Mouse (Mus musculus) thymus, postnatal 25 days (tissue): ENCODE data around the gene Atp13a3.
"Not testable (repeated sequence)": the region's sequence is repeated elsewhere in the genome, so short reads cannot be mapped to it uniquely, and the experiment has no call there.

Experiments used
- DNase-seq: peaks from one replicate; pipeline ENCODE4 v3.0.0; 2022

Gene Atp13a3

DNA sequence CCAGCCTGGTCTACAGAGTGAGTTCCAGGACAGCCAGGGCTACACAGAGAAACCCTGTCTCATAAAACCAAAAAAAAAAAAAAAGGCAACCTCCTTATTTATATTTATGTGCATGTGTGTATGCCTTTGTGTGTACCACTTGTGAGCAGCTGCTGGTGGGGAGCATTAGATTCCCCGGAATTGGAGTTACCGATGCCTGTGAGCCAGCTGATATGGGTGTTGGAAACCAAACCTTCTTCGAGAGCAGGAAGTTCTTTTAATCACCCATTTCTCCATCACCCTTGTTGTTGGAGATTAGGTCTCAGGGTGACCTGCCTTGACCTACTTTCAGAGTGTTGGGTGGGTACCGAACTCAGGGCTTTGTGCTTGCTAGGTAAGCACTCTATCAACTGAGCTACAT lies 5.1 kb upstream of the Atp13a3 start:
- DNase-seq = no peak

DNA sequence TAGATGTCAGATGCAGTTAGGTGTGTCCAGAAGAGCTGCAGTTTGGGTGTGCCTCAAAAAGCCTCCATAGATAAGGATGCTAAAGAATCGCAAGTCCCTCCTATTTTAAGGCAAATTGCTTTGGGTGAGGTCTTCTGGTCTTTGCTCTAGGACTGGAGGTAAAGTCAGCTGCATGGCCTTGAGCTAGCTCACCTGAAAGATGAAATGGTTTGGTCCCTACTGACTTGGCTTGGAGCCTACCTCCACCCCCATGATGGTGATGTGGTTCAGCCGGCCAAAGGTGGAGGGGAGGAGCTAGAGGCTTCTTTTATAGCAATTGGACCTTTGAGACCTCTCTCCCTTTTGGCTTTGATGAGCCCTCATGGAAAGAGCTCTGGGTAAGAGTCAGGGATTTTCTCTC lies 1.7 kb upstream of the Atp13a3 start:
- no peak for DNase-seq

DNA sequence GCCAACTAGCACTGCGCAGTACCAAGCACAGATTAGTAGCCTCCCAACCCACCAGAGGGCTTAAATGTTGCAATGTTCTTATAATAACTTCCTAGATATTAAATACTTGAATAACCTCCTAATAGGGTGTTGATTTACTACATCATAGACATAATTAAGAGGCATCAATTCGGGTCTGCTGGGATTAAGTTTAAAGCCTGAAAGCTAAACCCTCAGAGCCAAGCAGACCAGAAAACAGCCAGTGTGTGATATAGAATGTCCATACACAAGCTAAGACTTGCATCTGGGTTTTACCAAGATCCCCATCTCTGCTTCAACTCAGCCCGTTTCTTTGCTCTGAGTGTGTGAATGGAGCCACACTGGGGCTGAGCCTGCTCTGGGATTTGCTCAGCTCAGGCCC lies 2.2 kb downstream of the Atp13a3 start:
- DNase-seq = no peak

DNA sequence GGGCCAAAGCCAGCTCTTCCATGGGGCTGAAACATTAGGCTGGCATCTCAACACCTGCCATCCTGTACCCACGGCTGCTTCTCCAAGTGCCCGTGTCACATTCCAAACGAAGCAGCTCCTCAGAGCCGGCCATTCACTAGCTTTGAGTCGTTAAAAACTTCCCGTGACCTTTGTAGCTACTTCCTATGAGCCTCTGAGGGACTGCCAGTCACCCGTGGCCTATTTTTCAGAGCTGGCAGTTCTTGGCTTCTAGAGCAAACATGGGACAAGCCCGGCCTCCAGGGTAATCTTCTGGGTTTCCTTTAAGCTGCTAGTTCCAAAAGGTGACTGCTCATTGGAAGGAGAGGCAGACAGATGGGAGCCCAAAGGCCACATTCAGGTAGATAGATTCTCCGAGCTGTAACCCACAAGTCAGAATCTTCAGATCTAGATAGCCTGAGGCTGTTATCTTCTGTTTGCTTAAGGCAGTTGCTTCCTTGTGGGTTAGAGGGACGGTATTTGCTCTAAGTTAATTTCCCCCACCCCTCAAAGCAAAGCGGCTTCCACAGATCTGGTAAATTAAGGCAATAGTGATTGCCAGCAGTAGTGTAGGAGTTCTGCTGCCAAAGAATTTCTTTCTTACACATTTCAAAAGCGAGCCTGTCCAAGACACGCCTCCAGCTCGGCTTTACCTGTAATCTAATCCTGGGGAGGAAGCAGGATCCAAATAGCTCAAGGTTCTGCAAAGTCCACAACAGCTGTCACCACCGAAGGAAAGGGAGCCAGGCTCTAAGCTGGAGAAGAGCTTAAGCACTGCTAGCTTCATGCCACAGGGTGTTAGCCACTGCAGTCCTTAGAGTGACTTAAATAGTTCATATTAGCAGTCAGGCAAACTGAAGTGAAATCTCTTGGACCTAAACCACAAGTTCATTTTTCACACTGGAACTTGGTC lies 8.4 kb downstream of the Atp13a3 start:
- peak; percentile 29 for DNase-seq

DNA sequence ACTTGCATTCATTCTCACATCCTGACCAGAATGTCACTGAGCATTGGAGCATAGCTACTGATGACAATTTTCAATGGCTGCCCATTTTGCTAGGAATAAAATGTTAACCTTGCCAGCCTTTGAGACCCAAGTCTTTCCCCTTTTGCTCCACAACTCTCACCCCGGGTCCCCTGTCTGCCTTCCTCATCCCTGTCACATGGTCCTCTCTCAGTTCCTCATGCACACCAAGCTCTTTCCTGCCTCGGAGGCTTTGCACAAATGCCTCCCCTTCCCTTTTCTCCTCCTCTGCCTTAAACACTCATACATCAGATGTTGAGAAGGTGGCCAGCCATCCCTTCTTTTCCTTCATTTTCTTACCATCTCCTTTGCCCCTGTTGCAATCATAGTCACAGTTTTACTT lies 10.6 kb downstream of the Atp13a3 start:
- no peak for DNase-seq

DNA sequence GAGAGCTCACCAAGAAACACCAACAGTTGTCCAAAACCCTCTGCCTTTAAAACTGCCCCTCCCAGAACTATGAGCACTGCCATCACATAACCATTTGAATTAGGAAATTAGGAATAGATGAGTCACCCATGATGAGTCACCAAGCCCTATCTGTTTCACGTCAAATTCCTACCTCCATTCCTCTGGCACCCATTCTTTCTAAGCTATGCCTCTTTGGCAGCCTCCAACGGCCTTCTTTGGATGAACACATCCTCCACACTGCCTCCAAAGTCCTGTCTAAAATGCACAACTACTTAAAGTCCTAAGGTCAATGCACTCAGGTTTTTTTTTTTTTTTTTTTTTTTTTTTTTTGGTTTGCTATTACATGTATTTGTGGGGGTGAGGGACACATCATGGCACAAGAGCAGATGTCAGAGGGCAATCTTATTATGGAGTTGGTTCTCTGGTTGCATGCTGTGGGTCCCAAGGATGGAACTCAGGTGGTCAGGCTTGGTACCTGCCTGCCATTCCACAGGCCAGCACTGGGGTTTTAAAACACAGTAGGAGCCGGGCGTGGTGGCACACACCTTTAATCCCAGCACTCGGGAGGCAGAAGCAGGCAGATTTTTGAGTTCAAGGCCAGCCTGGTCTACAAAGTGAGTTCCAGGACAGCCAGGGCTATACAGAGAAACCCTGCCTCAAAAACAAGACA lies 15.0 kb downstream of the Atp13a3 start:
- no peak for DNase-seq

DNA sequence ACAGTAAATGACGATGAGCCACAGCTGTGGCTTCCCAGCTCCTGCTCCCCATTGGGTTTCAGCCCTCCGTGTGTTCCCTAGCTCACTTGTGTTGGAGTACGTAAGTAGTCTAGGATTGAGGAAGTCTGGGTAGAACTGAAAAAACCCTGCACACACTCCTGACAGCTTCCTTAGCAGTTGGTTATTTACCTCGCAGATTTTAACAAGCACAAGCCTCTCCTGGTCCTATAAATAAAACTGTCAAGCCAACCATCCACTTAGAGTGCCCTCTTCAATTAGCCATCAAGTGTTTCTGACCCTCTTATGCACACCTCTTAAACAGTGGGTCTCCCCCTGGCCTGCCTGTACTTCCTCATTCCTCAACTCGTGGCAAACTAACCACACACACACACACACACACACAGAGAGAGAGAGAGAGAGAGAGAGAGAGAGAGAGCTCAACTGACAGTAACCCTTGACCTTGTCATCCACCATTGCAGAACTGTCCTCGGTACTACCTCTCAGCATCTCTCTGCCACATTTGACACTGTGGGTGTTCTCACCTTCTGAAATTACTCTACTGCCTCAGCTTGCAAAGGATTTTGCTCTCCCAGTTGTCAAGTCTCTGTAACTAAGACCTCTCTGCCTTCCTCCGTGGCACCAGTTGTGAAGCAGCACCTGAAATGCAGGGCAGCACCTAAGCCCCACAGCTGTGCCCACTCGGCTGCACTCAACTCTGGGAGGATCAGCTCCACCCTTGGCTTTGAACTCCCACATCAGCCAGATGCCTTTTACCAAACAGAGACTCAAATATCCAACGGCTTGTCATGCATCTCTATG lies 15.7 kb downstream of the Atp13a3 start:
- peak; percentile 73 for DNase-seq

DNA sequence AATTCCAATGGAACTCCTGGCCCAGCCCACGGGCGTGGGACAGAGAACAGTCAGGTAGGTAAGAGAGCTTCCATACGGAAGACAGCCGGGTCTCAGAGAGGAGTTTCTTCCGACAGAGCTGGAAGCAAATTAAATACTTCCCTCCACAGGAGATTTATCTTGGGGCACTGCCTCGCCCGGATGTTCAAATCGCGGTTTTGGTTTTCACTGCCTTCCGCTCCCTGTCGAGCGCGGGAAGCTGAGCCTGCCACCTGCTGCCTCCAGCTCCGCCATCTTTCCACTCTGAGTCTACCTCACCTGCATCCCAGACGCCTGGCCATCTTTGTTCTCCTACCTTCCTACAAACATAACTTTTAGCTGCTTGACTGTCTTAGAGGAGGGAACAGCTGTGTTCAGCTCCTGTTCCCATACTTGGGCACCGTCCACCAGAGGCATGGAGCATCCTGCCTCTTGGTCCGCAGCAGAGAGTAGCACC lies 16.5 kb downstream of the Atp13a3 start:
- peak; percentile 87 for DNase-seq

DNA sequence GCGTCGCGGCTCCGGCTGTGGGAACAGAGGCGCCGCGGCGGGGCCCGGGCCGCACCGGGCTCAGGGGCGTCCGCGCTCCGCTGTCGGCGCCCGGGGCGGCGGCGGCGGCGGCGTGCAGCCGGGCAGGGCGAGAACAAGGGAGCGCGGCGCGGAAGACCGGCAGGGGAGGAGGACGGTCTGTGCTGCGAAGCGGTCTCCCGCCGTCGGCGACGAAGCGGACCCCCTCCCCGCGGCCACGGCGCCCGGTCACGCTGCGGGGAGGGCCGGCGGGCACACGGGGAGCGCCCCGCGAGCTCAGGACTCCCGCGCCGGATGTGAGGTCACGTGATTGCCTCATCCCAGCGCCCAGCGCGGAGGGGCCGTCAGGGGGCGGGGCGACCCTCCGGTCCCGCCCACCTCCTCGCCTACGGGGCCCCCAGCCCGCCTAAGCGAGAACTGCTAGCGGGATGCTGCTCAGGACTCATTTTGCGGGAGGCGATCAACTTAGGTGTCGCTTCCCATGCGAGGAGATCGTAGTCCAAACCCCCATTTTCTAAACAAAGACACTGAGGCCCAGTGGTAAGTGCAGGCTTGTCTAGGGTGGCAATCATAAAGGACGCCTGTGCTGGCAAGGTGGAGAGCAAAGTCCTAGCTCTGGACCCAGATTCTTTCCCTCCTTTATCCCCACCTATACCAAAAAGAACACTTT lies 17.1 kb downstream of the Atp13a3 start:
- DNase-seq = peak; percentile 96

DNA sequence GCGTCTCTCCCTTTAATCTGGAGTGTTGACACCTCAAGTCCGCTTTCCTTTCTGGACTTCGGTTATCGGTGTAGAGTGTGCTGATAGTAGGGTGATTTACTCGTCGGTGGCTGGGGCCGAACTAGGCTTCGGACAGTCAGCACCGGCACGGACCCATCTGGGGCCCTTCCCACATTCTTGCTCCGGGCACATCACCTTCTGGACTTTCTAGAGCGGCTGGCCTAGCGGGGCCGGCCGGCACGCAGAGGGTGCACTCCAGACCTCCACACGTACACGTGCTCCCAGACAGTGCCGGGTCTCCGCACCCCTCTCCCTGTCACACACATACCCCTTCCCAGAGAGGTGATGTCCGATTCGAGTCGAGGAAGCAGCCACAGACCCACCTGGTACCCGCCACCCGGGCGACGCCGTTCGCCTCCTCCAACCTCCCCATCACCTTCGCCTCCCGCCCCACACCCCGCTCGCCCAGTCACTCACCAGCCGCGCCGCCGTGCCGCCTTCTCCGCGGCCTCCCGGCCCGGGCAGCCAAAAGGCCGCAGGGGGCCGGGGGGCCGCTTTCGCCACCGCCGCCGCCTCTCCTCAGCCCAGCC lies 17.8 kb downstream of the Atp13a3 start:
- DNase-seq = peak; percentile 49

DNA sequence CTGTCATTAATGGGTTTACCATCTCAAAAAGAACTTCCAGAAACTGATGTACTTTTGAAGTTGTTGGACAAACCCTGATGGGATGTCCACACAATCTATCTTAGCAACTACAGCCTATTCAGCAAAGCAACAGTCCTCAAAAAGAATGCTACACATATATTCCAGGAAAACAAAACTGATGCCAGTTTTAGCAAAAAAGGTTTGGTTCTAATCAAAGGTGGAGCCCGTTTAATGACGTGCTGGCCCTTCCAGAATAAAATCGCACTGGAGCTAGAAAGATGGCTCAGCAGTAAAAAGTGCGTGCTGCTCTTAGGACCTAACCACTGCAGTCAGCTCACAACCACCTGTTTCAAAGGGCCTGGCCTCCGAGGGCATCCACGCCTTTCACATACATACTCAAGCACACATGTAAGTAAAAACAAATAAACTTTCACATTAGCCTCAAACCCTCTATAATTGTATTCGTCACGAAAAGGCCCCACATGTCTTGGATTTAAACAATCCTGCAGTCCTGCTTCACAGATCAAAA lies 18.8 kb downstream of the Atp13a3 start:
- peak; percentile 39 for DNase-seq

DNA sequence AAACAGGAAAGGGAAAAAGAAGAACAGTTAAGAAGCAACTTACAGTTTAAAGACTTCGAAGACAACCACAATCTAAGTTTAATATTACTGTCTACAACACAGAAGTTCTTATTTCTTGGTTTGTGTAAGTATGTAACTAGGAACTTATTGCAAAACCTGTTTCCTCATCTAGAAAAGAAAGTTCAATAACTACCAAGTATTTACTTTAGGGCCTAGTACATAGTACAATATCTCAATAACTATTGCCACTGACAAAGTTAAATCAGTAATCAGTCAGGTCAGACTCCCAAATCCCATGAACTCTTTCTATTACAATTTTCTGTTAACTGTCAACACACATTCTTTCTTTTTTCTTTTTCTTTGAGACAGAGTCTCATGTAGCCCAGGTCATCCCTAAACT lies 20.2 kb downstream of the Atp13a3 start:
- DNase-seq = no peak

DNA sequence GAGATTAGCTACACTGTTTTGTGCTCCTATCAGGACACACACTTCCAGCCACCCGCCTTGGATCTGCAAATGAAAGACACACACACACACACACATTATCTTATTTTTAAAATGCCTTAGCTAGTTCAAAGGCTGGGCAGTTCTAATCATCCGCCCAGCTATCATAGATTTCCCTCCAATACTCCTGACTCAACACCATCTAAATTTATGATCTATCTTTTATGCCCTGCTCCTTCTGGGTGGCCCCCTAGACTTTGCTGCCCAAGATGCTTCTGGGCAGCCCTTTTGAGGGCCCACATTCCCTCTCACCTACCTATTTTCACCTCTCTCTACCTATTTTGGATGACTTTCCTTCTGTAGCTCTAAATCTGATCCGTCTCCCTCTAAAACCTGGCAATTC lies 29.5 kb downstream of the Atp13a3 start:
- no peak for DNase-seq

DNA sequence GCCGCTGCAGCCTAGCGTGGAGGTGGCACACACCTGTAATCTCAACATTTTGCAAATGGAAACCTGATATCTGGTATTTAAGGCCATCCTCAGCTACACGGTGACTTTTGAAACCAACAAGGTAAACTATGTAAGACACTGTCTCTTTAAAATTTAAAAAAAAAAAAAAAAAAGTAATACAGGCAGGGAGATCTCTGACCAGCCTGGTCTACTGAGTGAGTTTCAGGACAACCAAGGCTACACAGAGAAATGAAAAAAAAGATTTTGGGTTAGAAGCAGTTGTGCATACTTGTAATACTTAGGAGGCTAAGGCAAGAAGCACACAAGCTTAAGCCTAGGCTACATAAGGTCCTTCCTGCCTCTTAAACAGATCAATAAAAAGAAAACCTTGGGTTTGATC lies 30.8 kb downstream of the Atp13a3 start:
- DNase-seq = no peak

DNA sequence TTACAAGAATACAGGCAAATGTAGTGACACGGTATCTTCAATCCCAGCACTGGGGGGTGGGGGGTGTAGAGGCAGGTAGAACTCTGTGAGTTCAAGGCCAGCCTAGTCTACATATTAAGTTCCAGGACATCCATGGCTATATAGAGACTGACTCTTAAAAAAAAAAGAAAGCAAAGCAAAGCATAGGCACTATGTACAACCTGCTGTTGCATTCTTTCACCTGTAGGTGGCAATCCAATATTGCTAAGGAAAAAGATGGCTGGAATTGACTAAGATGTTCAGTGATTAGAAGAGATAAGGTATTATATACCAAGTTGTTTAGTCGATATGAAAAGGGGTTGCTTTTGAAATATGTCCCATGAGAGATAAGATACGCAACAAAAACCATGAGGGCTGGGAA lies 31.5 kb downstream of the Atp13a3 start:
- DNase-seq = peak; percentile 32

DNA sequence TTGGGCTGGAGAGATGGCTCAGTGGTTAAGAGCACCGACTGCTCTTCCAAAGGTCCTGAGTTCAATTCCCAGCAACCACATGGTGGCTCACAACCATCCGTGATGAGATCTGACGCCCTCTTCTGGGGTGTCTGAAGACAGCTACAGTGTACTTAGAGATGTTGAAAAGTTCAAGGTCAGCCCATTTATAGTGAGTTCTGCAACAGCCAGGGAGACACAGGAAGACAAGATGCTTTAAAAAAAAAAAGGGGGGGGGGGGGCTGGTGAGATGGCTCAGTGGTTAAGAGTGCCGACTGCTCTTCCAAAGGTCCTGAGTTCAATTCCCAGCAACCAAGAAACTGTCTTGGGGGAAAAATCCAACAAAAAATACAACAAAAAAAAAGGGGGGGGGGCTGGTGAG lies 32.5 kb downstream of the Atp13a3 start:
- DNase-seq = not testable (repeated sequence)

DNA sequence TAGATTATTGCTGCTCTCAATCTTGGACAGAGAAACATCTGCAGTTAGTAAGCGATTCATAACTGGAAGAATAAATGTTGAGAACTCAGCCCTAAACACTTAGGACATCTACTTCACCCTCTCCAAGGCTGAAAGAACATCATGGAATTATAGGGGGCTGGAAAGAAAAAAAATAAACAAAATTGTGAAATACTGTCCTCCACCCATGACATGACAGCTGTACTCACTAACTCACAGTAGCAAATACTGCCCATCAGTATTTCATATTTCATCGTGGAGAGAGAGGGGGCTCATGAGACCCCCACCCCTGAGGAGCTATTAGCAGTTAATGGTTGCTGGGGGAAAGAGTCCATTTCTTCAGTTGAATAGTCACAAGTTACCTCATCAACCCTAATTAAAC lies 38.4 kb downstream of the Atp13a3 start:
- no peak for DNase-seq

DNA sequence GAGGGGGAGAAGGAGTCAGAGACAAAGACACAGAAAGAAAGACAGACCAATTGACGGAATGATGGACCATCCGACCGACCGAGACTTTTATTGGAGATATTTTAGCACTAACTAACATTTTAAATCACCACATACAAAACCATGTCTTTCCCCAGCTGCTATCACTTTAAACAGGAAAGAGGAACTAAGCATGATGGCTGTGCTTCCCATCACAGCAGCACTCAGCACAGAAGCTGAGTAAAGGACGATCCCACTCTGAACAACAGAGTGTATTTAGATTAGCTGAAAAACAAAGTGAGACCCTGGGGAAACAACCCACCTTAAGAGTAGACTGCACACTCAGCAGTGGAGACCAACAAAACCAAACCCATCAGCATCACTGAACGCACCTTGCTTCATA lies 41.2 kb downstream of the Atp13a3 start:
- no peak for DNase-seq

DNA sequence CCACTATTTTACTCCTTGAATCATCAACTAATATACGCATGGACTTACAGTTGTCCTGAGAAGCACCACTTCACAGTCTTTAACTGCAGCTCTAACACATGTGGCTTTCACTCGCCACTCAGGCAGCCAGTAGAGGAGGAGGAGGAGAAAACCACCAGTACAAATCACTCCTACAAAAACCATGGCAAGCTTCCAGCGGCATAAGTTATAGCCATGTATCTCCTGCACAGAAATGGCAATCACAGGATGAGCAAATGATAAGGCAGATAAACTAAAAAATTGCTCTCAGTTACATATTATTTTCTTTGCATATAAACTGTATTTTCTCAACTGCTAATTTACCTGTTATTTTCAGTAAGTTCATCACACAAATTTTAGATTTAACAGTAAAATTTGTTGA lies 43.2 kb downstream of the Atp13a3 start:
- no peak for DNase-seq

DNA sequence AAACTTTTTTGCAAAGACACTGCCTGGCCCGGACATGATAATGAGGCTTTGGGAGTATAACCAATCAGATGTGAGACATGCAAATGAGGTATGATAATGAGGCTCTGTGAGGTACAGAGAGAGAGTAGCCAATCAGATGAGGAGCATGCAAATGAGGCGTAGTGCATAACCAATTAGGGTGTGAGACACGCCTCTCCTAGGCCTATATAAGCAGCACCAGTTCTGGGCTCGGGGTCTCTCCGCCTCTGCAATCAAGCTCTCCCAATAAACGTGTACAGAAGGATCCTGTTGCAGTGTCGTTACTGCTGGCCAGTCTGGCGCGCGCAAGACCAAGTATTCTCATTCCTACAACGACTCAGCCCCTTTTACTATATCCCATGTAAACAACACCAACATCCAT lies 52.3 kb downstream of the Atp13a3 start:
- not testable (repeated sequence) for DNase-seq

DNA sequence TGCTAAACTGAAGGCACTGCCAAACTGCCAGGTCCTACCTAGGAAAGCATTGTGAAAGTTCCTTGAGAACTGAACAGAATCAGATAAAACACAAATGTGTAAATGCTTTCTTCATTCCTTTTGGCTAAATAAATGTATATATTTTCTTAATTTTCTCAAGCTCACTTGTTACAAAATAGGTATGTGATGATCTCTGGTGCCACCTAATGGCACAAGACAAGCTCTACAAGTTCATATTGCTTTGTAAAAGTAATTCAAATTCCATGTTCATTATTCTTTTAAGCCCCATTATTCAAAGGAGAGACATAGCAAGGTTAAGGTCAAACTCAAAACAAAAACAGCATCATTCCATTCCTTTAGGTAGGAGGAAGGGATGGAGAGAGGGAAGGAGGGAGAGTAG lies 91.5 kb downstream of the Atp13a3 start:
- no peak for DNase-seq

DNA sequence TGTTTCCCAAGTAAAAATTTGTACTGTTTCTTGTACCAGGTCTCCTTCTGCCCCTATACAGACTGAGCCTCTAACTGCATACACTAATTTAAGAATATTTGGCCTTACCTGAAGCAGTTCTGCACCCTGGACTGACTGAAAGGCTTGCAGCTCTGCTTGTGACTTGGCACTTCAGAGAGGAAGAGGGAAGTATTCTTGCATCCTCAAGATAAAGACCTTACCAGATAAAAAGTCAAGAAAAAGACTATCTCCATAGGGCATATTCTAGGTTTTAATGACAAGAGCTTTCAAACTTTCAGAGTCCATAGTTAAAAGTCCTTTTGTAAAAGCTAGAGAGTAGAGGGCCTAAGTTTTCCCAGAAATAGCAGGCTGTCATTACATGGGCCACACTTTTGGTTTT lies 95.1 kb downstream of the Atp13a3 start, which contains the start of gene Gp5:
Gp5 (minus strand) TSS at position 133 of the 400 bp plus-strand sequence.
- no peak for DNase-seq
